Mouse (Mus musculus) layer of hippocampus, adult 2 months (tissue): ENCODE results near the gene Ghrl. TPM values are rescaled to one million over a fixed set of nuclear protein-coding genes. Genes with fewer than 3 reads are reported as not detected.

Experiments
- DNase-seq, 2 experiments: peaks; one replicate each; pipeline ENCODE4 v3.0.0; 2022; ENCODE audit warnings: low spot score in 2 of 2
- H3K27ac ChIP-seq: fragments of 200-600 bp; 2 replicates; pipeline ENCODE4 v1.8.1; 2022
- H3K4me3 ChIP-seq: fragments of 200-600 bp; 2 replicates; pipeline ENCODE4 v1.8.1; 2022; ENCODE audit warnings: mild to moderate bottlenecking
- CTCF ChIP-seq: fragments of 200-600 bp; conservative IDR thresholded peaks from 2 replicates; pipeline ENCODE4 v1.8.1; 2022; ENCODE audit warnings: antibody characterized with exemption, mild to moderate bottlenecking, moderate library complexity
- total RNA-seq, 2 experiments: library from RNA; stranded (reverse); gene quantifications; 2 replicates each; pipeline ENCODE4 v1.2.3; 2021

Gene Ghrl
- total RNA-seq, 2 experiments from 2014 or later, result not detected

GRCm38 (mm10) chr6:113691084-113691462, 28.6 kb downstream of the Ghrl start:
- no peak for DNase-seq
- H3K4me3 ChIP-seq, result no peak overlapping the region
- no peak for TF ChIP-seq CTCF
- no peak overlapping the region for H3K27ac ChIP-seq

GRCm38 (mm10) chr6:113690400-113691083, 29.1 kb downstream of the Ghrl start:
- Histone ChIP-seq H3K27ac (0 out of 2 replicates have a peak overlapping the region, but pooled peaks have one; percentile 1), H3K4me3 (no peak overlapping the region)
- no peak for TF ChIP-seq CTCF
- no peak for DNase-seq

- no peak overlapping the region for H3K4me3 ChIP-seq
- TF ChIP-seq CTCF, result no peak
- no peak for DNase-seq
- no peak overlapping the region for H3K27ac ChIP-seq
Measured at GRCm38 (mm10) chr6:113690008-113690399, 29.7 kb downstream of the Ghrl start.

GRCm38 (mm10) chr6:113686551-113687125, 33.0 kb downstream of the Ghrl start:
- DNase-seq, result no peak
- TF ChIP-seq CTCF, result no peak

GRCm38 (mm10) chr6:113683081-113683825, 36.4 kb downstream of the Ghrl start:
- H3K4me3 ChIP-seq, result no peak overlapping the region
- H3K27ac ChIP-seq, result no peak overlapping the region
- no peak for TF ChIP-seq CTCF
- no peak for DNase-seq

More at GRCm38 (mm10) chr6:113686551-113687125, 33.0 kb downstream of the Ghrl start:
- H3K4me3 ChIP-seq, result no peak overlapping the region
- H3K27ac ChIP-seq, result no peak overlapping the region

GRCm38 (mm10) chr6:113681271-113681670, 38.4 kb downstream of the Ghrl start:
- DNase-seq, result peak; percentile 67 to 83
- TF ChIP-seq CTCF, result peak; percentile 94
- Histone ChIP-seq H3K27ac (no peak overlapping the region; the same call in 1 of the 2 replicates), H3K4me3 (no peak overlapping the region)

- DNase-seq, result no peak
- Histone ChIP-seq H3K27ac (no peak overlapping the region), H3K4me3 (no peak overlapping the region)
- TF ChIP-seq CTCF, result no peak
Measured at GRCm38 (mm10) chr6:113679993-113680566, 39.6 kb downstream of the Ghrl start.

- H3K27ac ChIP-seq, result peak overlapping the region; percentile 75; the same call in 1 of the 2 replicates
- no peak for TF ChIP-seq CTCF
- DNase-seq, result peak; percentile 22 to 33
- no peak overlapping the region for H3K4me3 ChIP-seq
Measured at GRCm38 (mm10) chr6:113678246-113679012, 41.3 kb downstream of the Ghrl start.

GRCm38 (mm10) chr6:113677070-113677734, 42.5 kb downstream of the Ghrl start:
- TF ChIP-seq CTCF, result no peak
- H3K27ac ChIP-seq, result peak overlapping the region; percentile 75
- no peak overlapping the region for H3K4me3 ChIP-seq
- no peak for DNase-seq

GRCm38 (mm10) chr6:113675991-113676390, 43.7 kb downstream of the Ghrl start:
- Histone ChIP-seq H3K27ac (no peak overlapping the region), H3K4me3 (no peak overlapping the region)
- TF ChIP-seq CTCF, result no peak

GRCm38 (mm10) chr6:113675234-113675633, 44.4 kb downstream of the Ghrl start:
- no peak for DNase-seq
- Histone ChIP-seq H3K27ac (no peak overlapping the region), H3K4me3 (no peak overlapping the region)
- TF ChIP-seq CTCF, result no peak

More at GRCm38 (mm10) chr6:113675991-113676390, 43.7 kb downstream of the Ghrl start:
- no peak for DNase-seq

- DNase-seq, result no peak
- no peak overlapping the region for H3K4me3 ChIP-seq
- no peak for TF ChIP-seq CTCF
- no peak overlapping the region for H3K27ac ChIP-seq
Measured at GRCm38 (mm10) chr6:113672989-113673388, 46.7 kb downstream of the Ghrl start.
